Mouse (Mus musculus): ENCODE measurements at regions not wholly inside any gene's neighbourhood (a gene's known extent, or its start where the extent isn't known, plus 50 kb on each side); places are given as distances from the start of the nearest gene placed in this dataset.

DNA sequence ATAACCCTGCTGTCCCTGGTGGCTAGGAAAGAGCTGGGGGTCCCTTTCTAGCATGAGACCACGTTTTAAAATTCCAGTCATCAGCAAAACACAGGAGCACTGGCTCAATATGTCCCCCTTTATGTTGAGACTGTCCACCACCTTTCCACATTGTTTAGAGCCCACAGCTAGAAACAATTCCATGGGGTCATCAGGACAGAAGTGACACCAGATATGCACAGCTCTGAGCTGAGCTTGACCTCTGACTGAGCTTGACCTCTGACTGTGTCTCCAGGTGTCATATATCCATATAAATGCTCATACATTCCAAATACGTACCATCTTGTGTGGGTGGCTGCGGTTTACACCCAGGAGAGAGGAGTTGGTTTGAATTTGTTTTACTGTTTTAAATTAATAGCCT is 262.1 kb upstream of the Ppargc1a start:
- DNase-seq: no peak

DNA sequence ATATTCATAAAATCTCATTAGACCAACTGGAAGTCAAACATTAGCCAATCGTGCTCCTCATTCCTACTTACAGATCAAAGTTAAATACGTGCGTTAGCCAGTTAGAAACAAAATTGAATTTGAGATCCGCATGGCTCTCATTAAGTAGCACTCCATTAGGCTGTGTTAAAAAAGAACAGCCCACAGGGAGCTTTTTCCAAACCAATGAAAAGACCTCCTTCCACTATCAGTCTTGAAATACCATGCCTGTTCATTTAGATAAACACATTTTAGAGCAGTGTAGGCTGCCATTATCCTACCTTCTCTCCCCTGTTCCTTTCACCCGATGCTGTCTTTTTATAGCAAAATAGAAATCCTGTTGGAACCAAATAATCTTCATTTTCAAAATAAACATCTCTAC is 261.5 kb upstream of the Ppargc1a start:
- no peak for DNase-seq

DNA sequence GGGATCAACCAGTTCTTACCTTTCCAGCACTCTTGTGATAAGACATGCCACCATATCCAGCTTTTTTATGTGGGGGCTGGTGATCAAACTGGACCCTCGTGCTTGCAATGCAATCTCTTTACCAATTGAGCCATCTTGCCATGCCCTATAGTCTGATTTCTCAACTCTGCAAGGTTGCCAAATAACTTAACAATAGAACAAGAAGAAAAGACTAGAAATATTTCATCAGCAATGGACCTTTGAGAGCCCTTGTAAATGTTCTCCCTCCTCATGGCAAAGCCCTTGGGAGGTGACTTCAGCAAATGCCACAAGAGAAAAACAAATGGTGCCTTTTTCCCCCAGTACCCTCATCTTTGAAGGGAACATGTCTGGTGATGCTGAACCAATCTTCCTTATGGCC is 258.7 kb upstream of the Ppargc1a start:
- DNase-seq: no peak

DNA sequence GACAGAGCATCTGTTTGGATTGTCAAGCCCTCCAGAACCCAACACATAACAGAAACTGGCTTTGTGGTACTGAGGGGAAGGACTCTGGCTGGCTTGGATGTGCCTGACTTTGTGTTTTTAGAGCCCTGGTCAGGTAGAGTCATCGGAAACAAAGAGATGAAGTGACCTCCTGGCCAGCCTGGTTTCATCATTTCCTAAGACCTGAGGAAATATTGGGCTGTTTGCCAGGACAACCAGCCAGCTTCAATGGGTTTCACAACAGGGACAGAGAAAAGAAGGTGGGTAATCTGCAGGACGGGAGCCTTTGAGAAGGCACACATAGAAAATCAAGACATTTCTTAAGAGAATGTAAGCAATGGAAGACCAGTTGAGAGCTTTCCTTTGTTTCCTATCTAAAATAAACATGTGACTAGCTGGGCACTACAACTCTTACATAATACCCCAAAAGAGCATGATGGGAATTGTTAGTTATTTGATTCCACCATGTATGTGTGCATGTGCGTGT is 258.1 kb upstream of the Ppargc1a start:
- DNase-seq: no peak

DNA sequence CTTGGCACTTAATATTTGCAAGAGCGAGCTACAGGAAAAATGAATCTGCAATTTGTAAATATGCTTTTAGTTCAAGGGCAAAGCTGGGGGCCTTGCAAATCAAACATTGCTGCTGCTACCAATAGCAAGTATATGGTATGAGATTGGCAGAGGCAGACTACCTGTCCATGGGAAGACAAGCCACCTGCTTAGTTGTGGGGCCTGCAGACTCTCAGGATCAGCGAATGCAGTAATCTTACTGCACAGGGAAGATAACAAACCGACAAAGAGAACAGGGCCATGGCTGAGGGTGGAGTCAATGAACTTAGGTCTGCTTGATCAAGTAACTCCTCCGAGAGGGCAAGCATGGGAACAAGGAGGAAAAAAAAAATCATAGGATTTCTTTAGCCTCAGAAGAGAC is 257.2 kb upstream of the Ppargc1a start:
- DNase-seq: no peak

DNA sequence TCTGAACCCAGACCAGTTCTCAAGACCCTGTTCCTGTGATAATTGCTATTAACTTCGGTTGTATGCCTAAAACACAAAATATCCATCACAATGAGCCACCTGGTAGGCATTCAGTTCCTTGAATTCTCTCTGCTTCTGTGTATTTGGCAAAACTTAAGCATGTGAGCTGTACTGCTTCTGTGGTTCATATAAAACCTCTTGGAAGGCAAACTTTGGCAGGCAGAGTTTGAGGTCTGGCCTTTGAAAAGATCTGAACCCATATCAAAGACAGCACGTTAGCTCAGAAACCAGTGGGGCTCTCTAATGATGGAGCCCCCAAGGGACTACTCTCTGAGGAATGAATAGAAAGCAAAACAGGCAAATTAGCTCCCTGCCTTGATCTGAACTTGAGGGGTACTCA is 256.1 kb upstream of the Ppargc1a start:
- no peak for DNase-seq

DNA sequence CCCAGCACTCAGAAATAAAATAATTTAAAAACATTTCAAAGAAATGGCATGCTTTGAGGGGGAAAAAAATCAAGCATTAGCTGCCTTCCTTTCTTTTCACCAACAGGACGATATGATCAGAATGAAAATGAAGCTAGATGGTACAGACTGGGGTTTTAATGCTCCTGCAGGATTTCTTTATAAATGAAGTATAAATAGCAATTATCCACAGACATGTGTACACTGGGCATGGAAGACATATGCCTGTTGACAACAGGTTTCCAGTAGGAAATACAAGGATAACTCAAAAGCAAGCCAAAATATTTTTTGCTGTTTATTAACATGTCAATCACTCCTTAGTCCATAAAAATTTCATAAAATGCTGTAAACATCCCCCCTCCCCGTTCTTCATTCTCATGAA is 248.7 kb upstream of the Ppargc1a start:
- DNase-seq: no peak

DNA sequence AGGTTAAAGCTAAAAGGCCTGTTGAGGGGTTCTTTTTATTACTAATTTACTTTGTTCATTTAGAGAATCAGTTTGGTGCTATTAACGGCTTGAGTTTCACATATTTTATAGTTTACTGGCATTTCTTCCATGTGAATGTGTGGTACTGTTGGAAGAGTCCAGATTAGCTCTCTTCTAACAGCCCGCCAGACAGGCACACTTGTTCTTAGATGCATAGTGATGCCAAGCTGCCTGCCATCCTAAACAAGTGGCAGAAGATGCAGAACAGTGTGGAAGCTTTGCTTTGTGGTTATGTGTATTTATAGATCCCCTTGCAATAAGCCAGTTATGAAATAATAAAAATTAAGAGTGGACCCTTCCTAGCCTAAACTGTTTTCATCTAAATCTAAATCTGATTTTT is 244.2 kb upstream of the Ppargc1a start:
- no peak for DNase-seq

DNA sequence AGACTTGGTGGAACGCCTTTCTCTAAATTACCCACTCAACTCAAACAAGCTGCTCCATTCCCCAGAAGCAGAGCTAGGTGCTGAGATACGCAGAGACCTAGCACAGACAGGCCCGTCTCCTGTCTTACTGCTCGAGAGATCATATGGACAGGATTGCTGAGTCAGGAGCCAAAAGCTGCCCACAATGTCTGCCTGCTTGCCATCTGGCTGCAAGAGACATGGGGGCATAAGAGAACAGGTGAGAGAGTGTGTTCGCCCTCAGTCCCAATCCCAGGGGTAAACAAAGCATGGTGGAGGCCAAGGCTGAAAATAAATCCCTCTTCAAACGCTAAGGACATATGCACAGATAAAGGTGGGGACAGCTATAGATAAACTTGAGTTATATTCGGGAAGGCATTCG is 234.0 kb upstream of the Ppargc1a start:
- no peak for DNase-seq

DNA sequence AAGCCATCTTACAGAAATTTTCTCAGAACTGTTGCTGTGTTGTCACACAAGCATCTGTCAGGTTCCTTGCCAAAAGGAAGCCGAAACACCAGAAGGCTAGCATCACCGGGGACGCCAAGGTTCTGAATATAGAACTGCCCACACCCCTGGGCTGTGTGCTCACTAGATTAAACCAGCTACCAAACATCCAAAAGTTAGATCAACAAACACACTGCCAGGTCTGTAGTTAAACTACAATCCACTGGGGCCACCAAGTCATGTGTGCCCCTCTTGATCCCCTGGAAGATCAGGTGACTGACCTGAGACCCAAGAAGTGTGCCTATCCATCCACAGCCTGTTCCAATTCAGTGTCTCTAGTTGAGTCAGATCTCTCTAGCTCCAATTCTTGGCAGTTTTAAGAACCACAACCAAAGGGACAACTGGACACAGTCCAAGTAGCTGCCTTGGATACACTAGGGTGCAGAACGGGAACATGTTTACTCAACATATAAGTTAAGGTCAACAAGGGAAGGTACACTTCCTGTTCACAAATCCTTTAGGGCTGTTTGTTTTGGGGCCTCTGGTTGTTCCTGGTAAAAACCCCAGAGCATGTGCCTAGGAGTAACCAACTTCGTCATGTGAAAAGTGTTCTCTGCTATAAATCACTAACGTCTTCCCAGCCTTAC is 232.0 kb upstream of the Ppargc1a start:
- peak; percentile 45 for DNase-seq

DNA sequence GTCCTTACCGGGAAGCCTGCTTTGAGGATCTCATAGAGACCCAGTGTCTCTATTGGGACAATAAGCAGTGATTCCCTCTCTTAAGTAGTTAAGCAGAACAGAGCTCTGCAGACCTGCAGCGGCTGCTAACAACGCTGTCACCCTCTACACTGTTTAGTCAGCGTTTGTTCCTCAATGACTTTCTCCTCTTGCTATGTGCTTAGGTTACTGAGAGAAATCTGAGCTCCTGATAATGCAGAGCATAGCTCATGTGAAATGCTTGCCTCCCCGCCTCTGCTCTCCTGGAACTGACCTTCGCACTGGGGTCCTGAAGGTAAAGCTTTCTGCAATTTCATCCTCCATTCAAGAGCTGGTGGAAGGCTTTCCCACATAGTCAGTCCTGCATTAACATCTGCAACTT is 226.6 kb upstream of the Ppargc1a start:
- DNase-seq: no peak

DNA sequence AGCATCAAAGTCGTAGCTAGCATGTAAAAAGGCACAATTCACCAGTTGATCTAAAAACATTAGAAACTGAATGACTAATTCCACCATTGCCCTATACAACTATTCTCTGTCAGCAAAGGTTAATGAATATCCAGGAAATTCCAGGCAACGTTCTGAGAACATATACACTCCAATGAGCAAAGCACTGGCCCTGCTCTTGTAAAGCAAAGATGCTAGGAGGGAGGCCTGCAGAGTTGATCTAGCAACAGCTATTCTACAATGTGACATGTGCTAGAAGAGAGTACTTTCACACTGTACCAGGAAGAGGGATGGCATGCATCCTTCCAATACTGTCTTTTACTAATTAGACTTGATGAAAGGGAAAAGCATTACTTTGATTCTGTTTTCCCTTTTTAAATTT is 225.4 kb upstream of the Ppargc1a start:
- no peak for DNase-seq

DNA sequence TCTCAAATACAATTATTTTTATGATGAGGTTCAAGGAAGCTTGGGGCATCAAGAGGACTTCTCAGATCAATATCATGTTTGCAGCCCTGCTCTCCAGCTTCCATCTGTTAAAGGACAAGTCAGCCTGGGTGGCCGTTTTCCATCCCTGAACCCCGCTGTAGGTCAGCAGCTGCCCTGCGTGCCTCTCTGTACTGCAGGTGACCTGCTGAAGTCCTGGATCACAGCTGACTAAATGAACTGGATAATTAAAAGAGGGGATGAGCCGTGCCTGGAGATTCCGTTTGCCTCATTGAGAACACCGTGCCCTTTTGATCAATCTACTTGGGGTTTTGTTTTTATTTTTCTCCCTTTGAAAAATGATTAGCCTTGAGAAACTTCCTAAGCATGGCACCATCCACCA is 221.2 kb upstream of the Ppargc1a start:
- no peak for DNase-seq

DNA sequence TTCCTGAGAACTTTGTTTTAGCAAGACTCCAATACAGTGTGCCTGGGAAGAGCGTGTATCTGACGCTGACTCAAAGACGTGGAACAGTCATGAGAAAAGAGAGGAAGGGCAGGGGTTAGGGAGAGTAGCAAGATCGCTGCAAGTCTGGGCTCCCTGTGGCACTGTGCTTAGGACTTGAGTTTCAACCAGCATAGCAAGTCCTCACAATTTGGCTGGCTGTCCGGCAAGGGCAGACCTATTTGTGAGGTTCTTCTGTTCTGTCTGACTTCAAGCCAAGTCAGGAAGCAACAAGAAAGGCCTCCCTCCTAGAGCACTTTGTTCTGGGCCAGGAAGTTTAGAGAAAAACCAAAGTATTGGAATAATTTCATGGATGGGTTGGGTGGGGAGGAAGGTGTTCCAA is 216.0 kb upstream of the Ppargc1a start:
- DNase-seq: no peak

DNA sequence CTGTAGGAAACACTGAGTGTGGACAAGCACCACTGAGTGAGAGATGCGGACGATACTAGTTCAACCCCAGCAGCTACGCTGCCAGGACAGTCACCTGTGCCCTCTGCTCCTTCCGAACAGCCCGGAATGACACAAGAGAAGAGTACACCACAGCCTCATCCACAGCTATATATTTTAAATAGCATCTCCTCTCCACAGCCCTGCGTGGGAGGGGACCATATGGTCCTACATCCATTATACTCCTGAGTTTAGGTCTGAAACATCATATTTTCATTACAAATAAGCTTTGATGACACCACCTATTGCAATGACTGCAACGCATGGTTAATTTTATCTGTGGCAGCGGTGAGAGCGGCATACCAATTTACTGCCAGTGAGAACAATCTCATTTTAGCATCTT is 215.6 kb upstream of the Ppargc1a start:
- DNase-seq: no peak

DNA sequence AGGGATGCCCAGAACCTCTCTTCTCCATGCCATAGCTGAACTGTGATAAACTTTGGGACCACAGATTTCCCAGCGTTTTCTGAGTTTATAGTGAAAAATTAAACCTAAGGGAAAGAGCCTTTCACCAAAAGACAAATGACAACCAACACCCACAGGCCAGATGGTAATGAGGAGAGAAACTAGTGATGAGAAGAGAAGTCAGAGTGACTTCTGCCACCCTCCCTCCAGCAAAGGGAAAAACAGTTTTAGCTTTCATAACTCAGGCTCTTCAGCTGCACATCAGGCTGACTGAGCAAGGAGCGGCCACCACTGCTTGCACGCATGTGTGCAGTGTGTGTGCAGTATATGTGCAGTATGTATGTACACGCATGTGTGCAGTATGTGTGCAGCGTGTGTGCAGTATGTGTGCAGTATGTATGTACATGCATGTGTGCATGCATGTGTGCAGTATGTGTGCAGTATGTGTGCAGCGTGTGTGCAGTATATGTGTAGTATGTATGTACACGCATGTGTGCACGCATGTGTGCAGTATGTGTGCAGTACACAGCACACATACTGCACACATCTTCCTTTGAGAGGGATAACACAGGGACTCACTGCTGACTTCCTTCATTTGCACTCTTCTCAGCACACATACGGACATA is 208.1 kb upstream of the Ppargc1a start:
- no peak for DNase-seq

DNA sequence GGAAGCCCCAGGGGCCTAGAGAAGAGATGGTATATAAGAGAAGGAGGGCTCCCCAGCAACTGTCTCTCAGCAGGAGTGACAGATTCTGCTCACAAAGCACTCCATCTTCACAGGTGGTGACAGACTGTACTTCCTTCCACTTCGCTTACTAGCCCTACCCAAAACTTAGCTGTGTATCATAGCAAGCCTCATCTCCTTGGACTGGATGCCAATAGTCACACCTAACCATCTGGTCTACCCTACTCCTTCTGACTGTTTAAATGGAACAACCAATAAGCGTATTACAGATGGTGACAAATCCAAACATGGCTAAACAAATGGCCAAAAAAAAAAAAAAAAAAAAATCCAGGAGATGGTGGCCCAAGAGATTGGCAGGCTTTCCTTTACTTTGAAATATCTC is 204.1 kb upstream of the Ppargc1a start:
- no peak for DNase-seq

DNA sequence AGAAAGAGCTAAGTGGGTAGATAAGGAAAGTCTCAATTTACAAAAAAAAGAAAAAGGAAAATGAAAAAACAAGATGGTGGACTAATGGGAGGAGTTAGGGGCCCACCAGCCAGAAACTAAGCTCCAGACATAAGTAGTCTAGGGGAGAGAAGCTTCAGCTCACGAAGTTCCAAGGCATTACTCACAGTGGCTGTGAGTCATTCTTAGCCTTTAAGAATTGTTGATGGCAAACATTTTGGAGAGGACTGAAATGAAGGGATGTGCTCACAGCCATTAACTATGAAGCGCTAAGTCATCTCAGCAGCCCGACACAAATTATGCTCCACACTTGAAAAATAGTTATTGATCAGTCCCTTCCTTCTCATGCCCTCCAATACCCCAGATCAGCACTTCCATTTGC is 198.6 kb upstream of the Ppargc1a start:
- no peak for DNase-seq

DNA sequence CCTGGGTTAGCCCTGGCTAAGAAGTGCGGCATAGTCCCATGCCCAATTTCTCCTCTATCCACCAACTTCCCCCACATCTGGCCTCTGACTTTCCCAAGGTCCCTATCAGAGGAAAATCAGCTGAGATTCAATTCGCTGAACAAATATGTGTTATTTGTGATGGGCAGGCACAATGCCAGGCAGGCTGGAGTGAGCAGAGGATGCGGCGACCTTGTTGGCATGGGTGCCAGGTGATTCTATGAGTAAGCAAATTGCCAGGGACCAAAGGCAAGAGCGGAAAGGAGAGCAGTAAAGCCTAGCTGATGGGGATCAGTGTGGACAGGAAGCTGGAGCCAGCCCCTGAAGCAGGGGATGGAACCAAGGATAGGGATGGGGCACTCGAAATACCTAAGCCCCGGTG is 196.9 kb upstream of the Ppargc1a start:
- no peak for DNase-seq

DNA sequence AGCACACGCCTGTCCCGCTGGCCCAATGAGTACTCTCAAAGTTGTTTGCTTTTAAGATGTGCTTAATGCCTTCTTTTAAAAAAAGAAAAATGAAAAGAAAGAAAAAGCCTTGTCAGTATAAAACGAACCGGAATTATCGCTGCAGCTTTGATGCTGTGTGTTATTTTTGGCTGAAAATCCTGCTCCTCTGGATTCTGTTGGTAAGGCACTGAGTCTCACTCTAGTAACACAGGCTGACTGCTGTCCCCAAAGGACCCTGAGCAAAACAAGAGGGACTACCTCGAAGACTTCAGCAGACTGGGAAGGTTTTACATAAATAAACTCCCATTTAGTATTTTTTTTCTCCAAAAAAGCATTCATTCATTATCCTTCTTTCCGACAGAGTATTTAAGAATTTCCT is 196.1 kb upstream of the Ppargc1a start:
- no peak for DNase-seq

DNA sequence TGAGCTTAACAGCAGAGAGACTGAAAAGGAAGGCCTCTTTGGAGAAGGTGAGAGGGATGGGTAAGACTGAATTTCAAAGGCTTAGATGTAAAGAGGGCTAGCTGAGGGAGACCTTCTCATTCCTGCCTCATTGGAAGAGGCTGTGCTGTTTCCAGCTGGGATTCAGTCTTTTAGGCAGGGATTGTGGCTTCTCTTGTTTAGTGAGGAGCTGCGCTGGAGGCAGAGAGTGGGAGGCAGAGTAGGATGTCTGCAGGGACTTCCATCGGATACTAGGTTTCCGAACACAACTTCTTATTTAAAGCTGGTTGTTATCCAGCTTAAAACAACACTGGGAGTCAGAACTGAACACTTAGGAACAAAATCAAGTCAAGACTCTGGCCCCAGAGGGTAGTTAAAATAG is 194.8 kb upstream of the Ppargc1a start:
- no peak for DNase-seq

DNA sequence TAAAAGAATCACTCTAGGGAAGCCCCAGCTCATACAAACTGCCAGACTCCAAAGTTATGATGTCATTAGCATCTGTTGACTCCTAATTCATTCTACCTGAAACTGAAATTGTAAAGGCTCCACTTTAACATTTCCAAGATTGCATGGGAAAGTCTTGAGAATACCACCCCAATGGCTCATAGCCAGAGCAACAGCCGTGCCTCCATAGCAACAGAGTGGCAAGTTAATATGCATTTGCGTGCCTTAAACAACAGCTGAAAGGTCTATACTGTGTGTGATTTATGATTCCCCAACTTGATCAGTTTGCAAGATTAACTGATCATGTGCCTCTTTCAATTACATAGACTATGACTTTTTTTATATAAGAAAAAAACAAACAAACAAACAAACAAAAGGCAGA is 190.8 kb upstream of the Ppargc1a start:
- no peak for DNase-seq

DNA sequence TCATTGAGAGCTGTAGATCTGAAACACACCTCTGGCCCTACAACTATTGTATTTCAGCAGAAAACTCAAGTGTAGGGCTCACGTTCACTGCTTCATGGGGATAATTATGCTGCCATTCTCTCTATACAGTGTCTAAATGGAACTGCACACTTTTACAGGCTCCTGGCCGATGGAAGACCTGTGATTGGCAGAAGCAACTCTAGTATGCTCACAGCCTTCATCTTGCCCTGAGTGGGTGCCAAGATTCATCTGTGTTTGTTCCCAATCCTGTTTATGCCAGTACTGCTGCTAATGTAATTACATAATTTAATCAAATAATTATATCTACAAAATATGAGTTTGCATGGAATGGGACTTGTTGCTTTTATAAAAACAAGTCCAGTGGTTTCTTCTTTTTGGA is 190.3 kb upstream of the Ppargc1a start:
- no peak for DNase-seq

DNA sequence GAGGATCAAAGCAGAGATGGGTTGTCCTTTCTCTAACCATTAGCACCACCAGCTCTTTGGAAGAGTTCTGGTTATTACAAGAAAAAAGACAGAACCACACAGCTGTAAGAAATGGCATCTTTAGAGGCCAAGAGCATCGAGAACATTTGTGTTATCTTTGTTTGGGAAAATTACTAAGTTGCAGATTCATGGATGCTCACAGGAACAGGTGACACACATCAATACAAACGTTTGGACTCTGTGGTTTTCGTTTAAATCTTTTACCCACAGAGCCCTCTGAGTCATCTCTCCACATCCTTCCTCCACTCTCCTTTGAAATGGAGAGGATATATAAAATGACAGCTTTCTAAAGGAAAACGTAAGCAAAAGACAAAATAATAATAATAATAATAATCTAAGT is 184.5 kb upstream of the Ppargc1a start:
- DNase-seq: no peak

DNA sequence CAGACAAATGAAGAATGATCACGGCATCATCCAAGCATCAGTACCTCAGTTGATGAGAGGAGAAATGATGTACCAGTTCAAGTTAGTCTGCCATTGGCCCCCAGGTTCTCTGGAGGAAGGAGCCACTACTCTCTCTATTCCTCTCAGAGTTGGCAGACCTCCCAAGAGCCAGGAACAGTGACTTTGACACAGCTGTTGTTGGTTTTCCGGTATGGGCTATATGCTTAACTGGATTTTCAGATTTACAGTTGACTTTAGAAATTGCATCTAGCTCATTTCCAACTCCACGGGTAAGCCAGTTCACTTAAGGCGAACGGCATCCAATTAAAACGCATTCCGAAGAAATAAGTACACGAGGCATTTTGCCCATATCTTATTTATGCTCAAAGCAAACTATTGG is 182.9 kb upstream of the Ppargc1a start:
- no peak for DNase-seq
